Mouse (Mus musculus): ENCODE data around the gene Exoc4.

GRCm38 (mm10) chr6:33283936-33284335 is 35.1 kb downstream of the Exoc4 start:
- TF ChIP-seq CTCF (IDR thresholded peaks at IDR 0.05; ENCODE audit: low read depth) (no peak), EP300 (optimal IDR thresholded peaks at IDR 0.05) (no peak)
